Comparison of ENCODE assay signal across 8 mouse cellular contexts in genomic region chr4:82762430-82763119, GRCm38 (mm10). TPM values are rescaled to one million over a fixed set of nuclear protein-coding genes. Genes with fewer than 3 reads are reported as not detected.
DNase-seq lines count a peak whose midpoint lies in the region; ATAC-seq lines count a peak whose summit lies in the region.
"Had no signal": no experiment of that assay in that cellular context is flagged by ENCODE, and none has a peak within 500 bp of the region (broad histone marks: within the 10 kb centered on the region; RNA-seq: fewer than 3 reads in every experiment).

No protein-coding gene starts in this region.

- no peak for ATAC-seq in neural tube, embryonic 11.5 days (ENCODE audit: insufficient read depth, low FRiP score, low TSS enrichment)
- ATAC-seq in embryonic facial prominence, embryonic 14.5 days (ENCODE audit: low read depth), result peak; percentile 88

- no peaks in the 10 kb centered on the region for H3K36me3 ChIP-seq in neural tube, embryonic 11.5 days (ENCODE audit: control insufficient read depth, insufficient read depth, low read length)
- H3K36me3 ChIP-seq in embryonic facial prominence, embryonic 14.5 days (ENCODE audit: control insufficient read depth, insufficient read depth, low read length), result no peaks in the 10 kb centered on the region
- no peaks in the 10 kb centered on the region for H3K36me3 ChIP-seq in limb, embryonic 10.5 days
- H3K36me3 ChIP-seq: liver, embryonic 13.5 days had no signal

- no peaks in the 10 kb centered on the region for H3K9me3 ChIP-seq in neural tube, embryonic 11.5 days (ENCODE audit: control insufficient read depth, low read length)
- H3K9me3 ChIP-seq in embryonic facial prominence, embryonic 14.5 days (ENCODE audit: control insufficient read depth, low read length), result no peaks in the 10 kb centered on the region
- no peaks in the 10 kb centered on the region for H3K9me3 ChIP-seq in limb, embryonic 10.5 days (replicated peaks)
- H3K9me3 ChIP-seq: liver, embryonic 13.5 days had no signal

- peaks cover 4% of the 10 kb centered on the region; the same call in 1 of the 2 replicates for H3K4me1 ChIP-seq in neural tube, embryonic 11.5 days (ENCODE audit: control insufficient read depth, insufficient read depth, low read length)
- peaks cover 22% of the 10 kb centered on the region for H3K4me1 ChIP-seq in embryonic facial prominence, embryonic 14.5 days (ENCODE audit: control insufficient read depth, insufficient read depth, low read length)
- peaks cover 50% of the 10 kb centered on the region for H3K4me1 ChIP-seq in limb, embryonic 10.5 days

- DNase-seq in neural tube, embryonic 11.5 days (ENCODE audit: low spot score), result peak; percentile 28
- no peak for DNase-seq in neural tube, embryonic 10.5 days (ENCODE audit: extremely low spot score, low spot score)
- peak; percentile 96 for DNase-seq in embryonic facial prominence, embryonic 14.5 days (ENCODE audit: low spot score)
- DNase-seq in limb, embryonic 10.5 days (ENCODE audit: low spot score), result peak; percentile 49
- DNase-seq in yolk sac, embryonic 10.5 days (ENCODE audit: low spot score), result peak; percentile 6
- no peak for DNase-seq in c-Kit-positive CD71-positive TER-119-positive erythroid progenitor cells, embryonic 14.5 days (ENCODE audit: low spot score)
- no peak for DNase-seq in adrenal gland, postnatal 10 days
- DNase-seq: liver, embryonic 13.5 days had no signal

- no peak overlapping the region for H3K4me3 ChIP-seq in neural tube, embryonic 11.5 days (ENCODE audit: low read depth, low read length)
- no peak overlapping the region for H3K4me3 ChIP-seq in embryonic facial prominence, embryonic 14.5 days (ENCODE audit: low read depth, low read length)
- 0 out of 2 replicates have a peak overlapping the region, but pooled peaks have one; percentile 17 for H3K4me3 ChIP-seq in limb, embryonic 10.5 days
- H3K4me3 ChIP-seq: liver, embryonic 13.5 days had no signal

- WGBS in neural tube, embryonic 11.5 days, result 10% methylated on average over 10 of the region's 10 CpGs
- 6% methylated on average over 10 of the region's 10 CpGs for WGBS in embryonic facial prominence, embryonic 14.5 days
- 9% methylated on average over 10 of the region's 10 CpGs for WGBS in limb, embryonic 10.5 days

- H3K4me2 ChIP-seq in neural tube, embryonic 11.5 days (ENCODE audit: low read depth), result no peak overlapping the region
- H3K4me2 ChIP-seq in embryonic facial prominence, embryonic 14.5 days (ENCODE audit: low read depth, low read length), result peak overlapping the region; percentile 36
- H3K4me2 ChIP-seq: liver, embryonic 13.5 days had no signal

- H3K27me3 ChIP-seq in neural tube, embryonic 11.5 days (ENCODE audit: control insufficient read depth, insufficient read depth, low read length), result no peaks in the 10 kb centered on the region
- H3K27me3 ChIP-seq in embryonic facial prominence, embryonic 14.5 days (replicated peaks; ENCODE audit: control insufficient read depth, insufficient read depth, low read length), result no peaks in the 10 kb centered on the region
- H3K27me3 ChIP-seq in limb, embryonic 10.5 days (ENCODE audit: low read depth, poor library complexity, severe bottlenecking), result no peaks in the 10 kb centered on the region
- H3K27me3 ChIP-seq: liver, embryonic 13.5 days had no signal

- H3K9ac ChIP-seq in neural tube, embryonic 11.5 days (ENCODE audit: low read length), result no peak overlapping the region
- no peak overlapping the region for H3K9ac ChIP-seq in embryonic facial prominence, embryonic 14.5 days (ENCODE audit: low read depth, low read length)
- H3K9ac ChIP-seq: liver, embryonic 13.5 days had no signal

- H3K27ac ChIP-seq in neural tube, embryonic 11.5 days (ENCODE audit: low read depth, low read length), result no peak overlapping the region
- peak overlapping the region; percentile 48 for H3K27ac ChIP-seq in embryonic facial prominence, embryonic 14.5 days (replicated peaks; ENCODE audit: low read depth, low read length)
- H3K27ac ChIP-seq in limb, embryonic 10.5 days, result peak overlapping the region; percentile 65
- H3K27ac ChIP-seq: liver, embryonic 13.5 days had no signal

RNA-seq across cellular contexts. Expression of gene Nfib, which starts 57.0 kb away (rescaled TPM):
- 29.1 and 31.0 TPM in 2 replicates for polyA plus RNA-seq in neural tube, embryonic 11.5 days (2014; fragmentation: Nextera tagmentation; extraction: Ambion mirVana)
- 86.0 and 100 TPM in 2 replicates for polyA plus RNA-seq in embryonic facial prominence, embryonic 14.5 days (2014; fragmentation: Nextera tagmentation; extraction: Ambion mirVana)
- 13.5 and 23.4 TPM in 2 replicates for polyA plus RNA-seq in limb, embryonic 10.5 days (2016; fragmentation: Nextera tagmentation; extraction: Ambion mirVana)
- total RNA-seq in adrenal gland, postnatal 10 days (2021), result 100 to 1,000 TPM; 101 to 139 TPM

Comparison
In these comparisons a context has a peak if more than half of its experiments do, and no peak if none do; other contexts are left out.
1. DNase-seq: peak in neural tube, embryonic 11.5 days (single experiment), embryonic facial prominence, embryonic 14.5 days (single experiment), limb, embryonic 10.5 days (single experiment) and yolk sac, embryonic 10.5 days (single experiment); none in neural tube, embryonic 10.5 days (single experiment), c-Kit-positive CD71-positive TER-119-positive erythroid progenitor cells, embryonic 14.5 days (single experiment) and adrenal gland, postnatal 10 days (single experiment).